Mouse (Mus musculus): ENCODE results near the gene Hist1h1a.
"Not testable (repeated sequence)": the region's sequence is repeated elsewhere in the genome, so short reads cannot be mapped to it uniquely, and the experiment has no call there.

DNA sequence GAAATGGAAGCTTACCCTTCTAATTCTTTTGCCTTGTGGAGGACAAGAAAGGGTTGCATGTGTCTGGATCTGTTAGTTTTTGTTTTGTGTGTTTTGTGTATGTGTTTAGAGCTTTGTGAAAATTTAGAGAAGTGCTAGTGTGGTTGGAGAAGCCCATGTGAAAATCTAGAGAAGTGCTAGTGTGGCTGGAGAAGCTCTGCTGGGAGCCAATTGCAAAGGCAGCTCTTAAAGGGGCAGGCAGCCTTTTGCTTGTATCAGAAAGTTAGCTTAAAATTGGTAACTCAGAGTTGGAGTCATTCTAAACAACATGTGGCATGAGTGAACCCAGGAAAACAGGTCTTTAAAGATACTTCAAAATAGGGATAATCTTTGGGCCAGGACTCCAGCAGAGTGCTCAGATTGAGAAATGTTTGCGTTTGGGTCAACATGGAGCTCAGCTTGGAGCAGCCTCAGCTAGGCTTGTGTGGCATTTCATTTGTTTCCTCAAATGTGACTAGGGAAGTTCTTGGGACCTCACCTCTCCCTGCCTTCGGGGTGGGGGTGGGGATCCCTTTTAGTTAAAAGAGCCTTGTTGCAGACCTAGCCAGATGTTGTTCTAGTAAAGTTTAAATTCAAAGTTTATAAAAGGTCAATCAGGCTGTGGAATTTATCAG, 45.7 kb upstream of the Hist1h1a start:
- TF ChIP-seq KAT2A (conservative IDR thresholded peaks at IDR 0.05; ENCODE audit: low read depth, low read length); SIN3A (IDR thresholded peaks at IDR 0.05; ENCODE audit: low read length); MAX (IDR thresholded peaks at IDR 0.05; ENCODE audit: low read length); EP300 (IDR thresholded peaks at IDR 0.05; ENCODE audit: low read depth in 1 of 2, low read length in 2 of 2); CTCF (IDR thresholded peaks at IDR 0.05 in 2 of 3, conservative IDR thresholded peaks at IDR 0.05 in 1 of 3; ENCODE audit: control insufficient read depth in 1 of 3, insufficient read depth in 1 of 3, low read depth in 2 of 3, low read length in 3 of 3, poor library complexity in 1 of 3, severe bottlenecking in 1 of 3); MEF2A (IDR thresholded peaks at IDR 0.05; ENCODE audit: extremely low read depth, insufficient replicate concordance, low read depth, low read length, poor library complexity, severe bottlenecking); GATA1 (IDR thresholded peaks at IDR 0.05; ENCODE audit: low read depth, low read length); CHD2 (IDR thresholded peaks at IDR 0.05; ENCODE audit: low read length); SMC3 (IDR thresholded peaks at IDR 0.05; ENCODE audit: low read depth, low read length); POLR2A (IDR thresholded peaks at IDR 0.05; ENCODE audit: control insufficient read depth in 1 of 2, insufficient read depth in 1 of 2, low read depth in 1 of 2, low read length in 2 of 2, poor library complexity in 1 of 2): not testable (repeated sequence)

All from MEL (cell line).